Mouse (Mus musculus): ENCODE data around the gene Sbno2.

DNA sequence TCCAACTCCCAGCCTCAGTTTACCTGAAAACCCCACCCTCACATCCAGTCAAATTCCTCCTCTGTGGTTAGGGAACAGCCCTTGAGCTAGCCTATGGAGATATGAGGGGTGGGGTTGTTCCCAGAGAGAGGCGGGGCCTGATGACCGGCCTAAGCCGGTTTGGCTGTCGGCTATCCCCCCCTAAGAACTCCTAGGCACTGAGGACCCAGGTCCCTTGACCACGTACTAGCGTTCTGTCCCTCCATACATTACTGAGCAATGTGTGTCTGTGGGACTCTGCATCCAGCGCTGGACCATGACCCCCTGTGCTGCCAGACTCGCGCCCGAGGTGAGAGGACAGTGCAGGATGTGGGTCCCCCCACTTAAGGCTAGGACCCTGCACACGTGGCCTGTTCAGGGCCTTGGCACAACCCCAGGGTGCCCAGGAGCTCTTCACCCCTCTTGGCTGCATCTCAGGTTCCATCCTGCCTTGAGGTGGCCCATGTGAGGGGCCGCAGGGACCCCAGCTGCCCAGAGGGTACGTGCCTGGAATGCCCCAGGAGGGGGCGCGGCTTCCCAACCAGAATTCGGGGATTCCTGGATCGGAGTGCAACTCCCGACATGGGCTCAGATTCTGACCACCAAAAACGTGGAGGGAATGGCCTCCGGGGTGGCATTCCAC lies 85.8 kb downstream of the Sbno2 start:
- TF ChIP-seq ZKSCAN1 (IDR thresholded peaks at IDR 0.05; ENCODE audit: borderline replicate concordance, low read depth, low read length) (no peak), JUN (IDR thresholded peaks at IDR 0.05; ENCODE audit: insufficient read depth, low read depth, low read length) (no peak), CTCF (conservative IDR thresholded peaks at IDR 0.05 in 1 of 2, IDR thresholded peaks at IDR 0.05 in 1 of 2; ENCODE audit: low read depth in 2 of 2, low read length in 2 of 2) (no peak), PAX5 (IDR thresholded peaks at IDR 0.05; ENCODE audit: low read length) (no peak), E2F4 (IDR thresholded peaks at IDR 0.05; ENCODE audit: insufficient replicate concordance, low read depth, low read length) (no peak), SMC3 (IDR thresholded peaks at IDR 0.05; ENCODE audit: low read depth, low read length) (no peak), TCF12 (IDR thresholded peaks at IDR 0.05; ENCODE audit: low read depth, low read length) (no peak), MAFK (IDR thresholded peaks at IDR 0.05; ENCODE audit: insufficient replicate concordance, low read length) (no peak), RCOR1 (conservative IDR thresholded peaks at IDR 0.05; ENCODE audit: low read depth, low read length) (no peak), MXI1 (IDR thresholded peaks at IDR 0.05; ENCODE audit: low read depth, low read length) (no peak), POLR2A (IDR thresholded peaks at IDR 0.05; ENCODE audit: low read depth, low read length) (no peak), EP300 (IDR thresholded peaks at IDR 0.05; ENCODE audit: low read length) (no peak), MAZ (IDR thresholded peaks at IDR 0.05; ENCODE audit: low read depth, low read length) (no peak), NELFE (IDR thresholded peaks at IDR 0.05; ENCODE audit: low read depth, low read length) (no peak)

Measured in CH12.LX (cell line).